Mouse (Mus musculus): ENCODE data around the gene Stk32b. TPM values are rescaled to one million over a fixed set of nuclear protein-coding genes. Genes with fewer than 3 reads are reported as not detected.

The Stk32b gene
- total RNA-seq, 2 experiments from 2014 or later = 8.0 to 10.7 TPM

Other genes starting within 250 kb of the Stk32b start
- gene Cytl1, start 18.3 kb upstream of the Stk32b start, total RNA-seq (2021) = not detected
- gene Msx1, start 107.4 kb upstream of the Stk32b start, total RNA-seq (2021) = 1 to 10 TPM; 7.4 to 8.5 TPM